Mouse (Mus musculus): ENCODE data around the gene Cenpx.

Gene Cenpx

DNA sequence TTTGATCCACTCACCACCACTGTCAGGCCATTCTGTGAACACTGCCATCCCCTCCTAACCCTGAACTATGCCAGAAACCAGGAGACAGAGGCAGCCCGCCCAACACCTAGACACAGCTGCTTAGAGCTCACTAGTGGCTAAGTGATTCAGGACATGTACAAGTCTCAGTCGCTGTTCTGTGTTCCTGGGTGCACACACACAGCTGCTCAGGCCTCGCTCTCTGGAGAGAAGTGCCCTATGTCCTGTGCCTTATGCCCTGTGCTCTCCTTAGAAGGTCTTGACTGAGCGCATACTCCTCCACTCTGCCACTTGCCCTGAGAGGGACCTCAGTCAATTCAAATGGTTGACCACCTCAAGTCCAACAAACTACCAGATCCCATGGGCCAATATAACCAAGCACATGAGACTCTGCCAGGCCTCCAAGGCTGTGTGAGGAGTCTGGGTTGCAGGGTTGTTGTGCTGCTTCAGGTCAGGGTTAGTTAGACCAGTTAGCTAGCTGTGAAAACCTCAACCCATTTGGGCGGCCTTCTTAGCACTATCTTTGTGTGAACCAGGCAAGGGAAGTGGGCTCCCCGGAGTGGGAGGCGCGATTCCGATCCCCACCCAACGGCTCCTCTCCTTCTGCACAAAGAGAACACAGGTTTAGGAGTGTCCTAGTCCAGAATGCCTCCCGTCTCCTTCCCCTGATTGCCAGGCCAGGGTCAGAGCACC lies 15.1 kb upstream of the Cenpx start:
- no peak for TF ChIP-seq GATA4 (IDR thresholded peaks at IDR 0.05; ENCODE audit: insufficient replicate concordance, low read length)

DNA sequence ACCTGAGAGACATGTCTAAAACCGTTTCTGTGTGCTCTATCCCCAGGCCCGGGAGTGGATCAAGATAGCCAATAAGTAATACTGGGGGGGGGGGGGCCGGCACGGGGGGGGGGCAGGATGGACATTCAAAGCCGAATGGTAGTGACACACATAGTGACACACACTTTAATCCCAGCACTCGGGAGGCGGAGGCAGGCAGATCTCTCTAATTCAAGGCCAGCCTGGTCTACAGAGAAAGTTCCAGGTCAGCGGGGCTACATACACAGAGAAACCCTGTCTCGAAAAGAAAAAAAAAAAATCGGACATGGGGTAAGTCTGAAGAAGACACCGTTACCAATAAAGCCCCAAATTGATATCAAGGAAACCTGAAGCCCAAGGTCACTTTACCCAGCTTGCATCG lies 14.0 kb upstream of the Cenpx start:
- TF ChIP-seq GATA4 (IDR thresholded peaks at IDR 0.05; ENCODE audit: insufficient replicate concordance, low read length), result no peak

- no peak; the same call in 1 of the 2 replicates for TF ChIP-seq GATA4 (IDR thresholded peaks at IDR 0.05; ENCODE audit: insufficient replicate concordance, low read length)
Observed at GRCm38 (mm10) chr11:120727169-120727527, 13.6 kb upstream of the Cenpx start, which contains the start of gene Dcxr. TSS of gene Dcxr (minus strand) at chr11:120727281.

DNA sequence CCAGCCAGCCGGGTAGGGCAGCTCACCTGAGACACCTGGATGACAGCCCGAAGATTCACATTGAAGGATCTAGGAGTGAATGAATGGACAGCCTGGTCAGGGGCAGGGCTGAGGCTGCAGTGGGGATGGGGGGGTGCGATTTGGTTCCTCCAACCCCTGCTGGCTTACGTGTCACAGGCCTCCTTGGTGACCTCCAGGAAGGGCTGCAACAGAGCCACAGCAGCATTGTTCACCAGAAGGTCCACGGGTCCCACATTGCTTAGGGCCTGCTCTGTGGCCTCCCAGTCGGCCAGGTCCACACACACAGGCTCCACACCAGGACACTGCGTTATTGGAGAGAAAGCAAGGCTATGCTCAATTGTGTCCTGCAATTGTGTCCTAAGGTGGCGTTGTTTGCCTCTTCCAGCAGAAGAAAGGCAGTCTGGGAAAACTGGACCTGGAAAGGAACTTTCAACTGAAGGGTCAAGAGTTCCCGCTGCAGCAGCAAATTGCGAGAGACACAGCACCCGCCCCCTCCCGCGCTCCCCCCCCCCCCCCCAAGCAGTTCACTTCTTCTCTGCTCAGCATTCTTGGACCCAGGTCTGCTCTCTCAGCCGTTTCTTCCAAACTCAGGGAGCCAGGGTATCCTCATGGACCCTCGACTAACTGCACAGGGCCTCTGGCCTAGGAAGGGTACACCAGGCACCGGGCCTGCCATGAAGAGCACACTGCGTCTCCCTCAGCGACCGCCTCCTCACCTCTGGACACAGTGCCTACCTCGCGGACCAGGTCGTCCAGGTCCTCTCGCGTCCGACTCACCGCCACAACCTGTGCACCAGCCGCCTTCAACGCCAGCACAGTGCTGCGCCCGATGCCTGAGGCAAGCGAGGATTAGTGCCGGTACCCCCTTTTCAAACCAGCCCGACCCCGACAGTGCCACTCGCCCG lies 13.0 kb upstream of the Cenpx start:
- TF ChIP-seq GATA4 (IDR thresholded peaks at IDR 0.05; ENCODE audit: insufficient replicate concordance, low read length), result no peak

GRCm38 (mm10) chr11:120723509-120723908 lies 10.0 kb upstream of the Cenpx start:
- no peak for TF ChIP-seq GATA4 (IDR thresholded peaks at IDR 0.05; ENCODE audit: insufficient replicate concordance, low read length)

- no peak for TF ChIP-seq GATA4 (IDR thresholded peaks at IDR 0.05; ENCODE audit: insufficient replicate concordance, low read length)
Observed at GRCm38 (mm10) chr11:120722761-120723382, 9.3 kb upstream of the Cenpx start.

GRCm38 (mm10) chr11:120722067-120722630 lies 8.6 kb upstream of the Cenpx start:
- TF ChIP-seq GATA4 (IDR thresholded peaks at IDR 0.05; ENCODE audit: insufficient replicate concordance, low read length), result no peak

DNA sequence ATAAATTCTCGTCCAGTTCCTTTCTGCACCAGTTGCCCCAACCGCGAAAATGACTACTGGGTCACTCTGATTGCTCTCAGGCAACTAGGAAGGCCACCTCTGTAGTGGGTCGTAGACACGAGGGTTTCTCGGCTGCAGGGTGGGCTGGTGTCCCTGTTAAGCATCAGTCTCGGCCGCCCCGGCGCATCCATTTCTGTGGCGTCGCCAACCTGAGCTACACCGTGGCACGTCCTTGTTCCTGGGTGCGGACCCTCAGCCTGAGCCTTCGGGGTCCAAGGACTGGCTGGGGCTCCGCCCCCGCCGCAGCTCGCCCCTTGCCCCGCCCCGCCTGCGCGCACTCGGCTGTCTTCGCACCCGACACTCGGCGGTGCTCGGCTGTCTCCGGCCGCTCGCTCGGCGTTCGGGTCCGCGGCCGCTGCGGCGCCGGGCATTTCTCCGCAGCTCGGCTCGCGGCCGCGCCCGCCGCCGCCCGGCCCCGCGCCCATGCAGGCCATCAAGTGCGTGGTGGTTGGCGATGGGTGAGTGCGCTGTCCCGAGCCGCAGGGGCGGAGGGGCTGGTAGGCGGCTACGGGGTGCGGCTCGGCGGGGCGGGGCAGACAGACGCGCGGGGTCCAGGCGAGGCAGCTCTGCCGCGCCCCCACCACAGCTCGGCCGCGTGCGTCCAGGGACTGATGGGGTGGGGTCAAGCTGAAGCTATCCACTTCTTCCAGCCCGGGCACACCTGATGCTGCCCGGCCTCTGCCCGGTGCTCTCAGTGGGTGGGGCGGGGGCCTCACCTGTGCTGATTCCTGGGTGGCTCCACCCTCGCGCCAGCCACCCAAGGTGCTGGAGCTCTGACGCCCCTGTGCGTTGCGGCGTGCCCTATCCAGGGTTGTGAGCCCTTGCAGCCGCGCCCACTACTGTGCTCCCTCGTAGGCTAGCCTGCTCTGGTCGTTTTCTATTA lies 7.9 kb upstream of the Cenpx start, which contains the start of gene Rac3:
Rac3 (plus strand) TSS at position 347 of the 943 bp plus-strand sequence.
- no peak for TF ChIP-seq GATA4 (IDR thresholded peaks at IDR 0.05; ENCODE audit: insufficient replicate concordance, low read length)

GRCm38 (mm10) chr11:120720450-120720849 lies 6.9 kb upstream of the Cenpx start:
- no peak for TF ChIP-seq GATA4 (IDR thresholded peaks at IDR 0.05; ENCODE audit: insufficient replicate concordance, low read length)

GRCm38 (mm10) chr11:120719841-120720376 lies 6.4 kb upstream of the Cenpx start:
- TF ChIP-seq GATA4 (IDR thresholded peaks at IDR 0.05; ENCODE audit: insufficient replicate concordance, low read length), result no peak

DNA sequence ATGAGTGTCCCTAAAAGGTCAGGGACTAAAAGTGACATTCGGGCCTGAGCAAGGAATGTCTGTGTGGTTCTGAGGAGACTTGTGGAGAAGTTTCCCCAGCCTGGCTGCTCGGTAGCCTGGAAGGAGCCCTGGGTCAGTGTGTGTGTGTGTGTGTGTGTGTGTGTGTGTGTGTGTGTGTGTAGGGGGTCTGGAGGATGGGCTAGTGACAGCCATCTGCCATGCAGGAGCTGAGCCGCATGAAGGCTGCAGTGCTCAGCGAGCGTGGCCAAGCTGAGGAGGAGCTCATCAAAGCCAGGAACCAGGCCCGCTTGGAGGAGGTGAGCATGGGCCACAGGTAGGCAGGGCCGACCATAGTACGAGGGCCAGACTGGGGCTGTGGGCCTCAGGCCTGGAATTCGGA lies 5.7 kb upstream of the Cenpx start:
- no peak for TF ChIP-seq GATA4 (IDR thresholded peaks at IDR 0.05; ENCODE audit: insufficient replicate concordance, low read length)

GRCm38 (mm10) chr11:120715131-120715530 lies 1.6 kb upstream of the Cenpx start:
- TF ChIP-seq GATA4 (IDR thresholded peaks at IDR 0.05; ENCODE audit: insufficient replicate concordance, low read length), result no peak

GRCm38 (mm10) chr11:120714546-120714945 lies 1.0 kb upstream of the Cenpx start:
- no peak for TF ChIP-seq GATA4 (IDR thresholded peaks at IDR 0.05; ENCODE audit: insufficient replicate concordance, low read length)

All from liver, adult (tissue).